Mouse (Mus musculus): ENCODE measurements around the gene Osbpl2. TPM values are rescaled to one million over a fixed set of nuclear protein-coding genes. Genes with fewer than 3 reads are reported as not detected.

Osbpl2 gene
- polyA plus RNA-seq (2016; fragmentation: Nextera tagmentation; extraction: Ambion mirVana) = 51.8 and 52.5 TPM in 2 replicates

DNA sequence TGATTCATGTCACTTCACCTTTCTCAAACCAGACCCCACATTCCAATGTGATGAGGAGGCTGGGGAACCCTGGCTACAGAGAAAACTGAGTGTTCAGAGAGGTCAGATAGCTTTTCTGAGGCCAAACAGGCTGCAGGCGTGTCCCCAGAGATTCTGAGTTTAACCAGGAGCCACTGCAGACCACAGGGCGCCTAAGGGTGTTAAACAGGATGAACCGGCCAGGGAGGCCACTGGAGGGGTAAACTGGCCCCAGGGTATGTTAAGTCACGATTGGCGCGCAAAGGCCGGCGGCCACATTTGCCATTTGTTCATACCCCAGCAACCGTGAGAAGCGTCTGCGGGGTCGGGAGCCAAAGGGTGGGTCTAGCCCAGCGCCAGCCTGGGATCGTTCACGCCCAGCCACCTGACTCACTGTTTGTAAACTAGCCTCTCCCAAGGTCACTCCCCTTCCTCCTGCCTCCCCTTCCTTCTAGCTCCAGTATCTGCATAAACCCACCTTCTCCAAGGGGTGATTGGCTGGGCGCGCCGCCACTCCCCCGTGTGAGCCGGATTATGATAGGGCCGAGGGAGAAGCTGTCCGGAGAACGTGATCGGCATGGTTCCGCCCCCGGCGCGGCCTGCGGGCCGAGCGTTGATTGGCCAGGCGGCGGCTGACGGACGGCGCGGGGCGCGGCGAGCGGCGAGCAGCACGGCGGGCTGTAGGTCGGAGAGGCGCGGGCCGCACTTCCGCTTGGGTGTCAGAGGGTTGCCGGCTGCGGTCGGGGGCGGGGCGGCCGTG, at the start of gene Osbpl2:
Osbpl2 (plus strand) TSS at position 646 of the 778 bp plus-strand sequence.
- H3K4me1 ChIP-seq = peaks cover 39% of the 10 kb centered on the region
- WGBS = under 1% methylated on average over 55 of the region's 55 CpGs

DNA sequence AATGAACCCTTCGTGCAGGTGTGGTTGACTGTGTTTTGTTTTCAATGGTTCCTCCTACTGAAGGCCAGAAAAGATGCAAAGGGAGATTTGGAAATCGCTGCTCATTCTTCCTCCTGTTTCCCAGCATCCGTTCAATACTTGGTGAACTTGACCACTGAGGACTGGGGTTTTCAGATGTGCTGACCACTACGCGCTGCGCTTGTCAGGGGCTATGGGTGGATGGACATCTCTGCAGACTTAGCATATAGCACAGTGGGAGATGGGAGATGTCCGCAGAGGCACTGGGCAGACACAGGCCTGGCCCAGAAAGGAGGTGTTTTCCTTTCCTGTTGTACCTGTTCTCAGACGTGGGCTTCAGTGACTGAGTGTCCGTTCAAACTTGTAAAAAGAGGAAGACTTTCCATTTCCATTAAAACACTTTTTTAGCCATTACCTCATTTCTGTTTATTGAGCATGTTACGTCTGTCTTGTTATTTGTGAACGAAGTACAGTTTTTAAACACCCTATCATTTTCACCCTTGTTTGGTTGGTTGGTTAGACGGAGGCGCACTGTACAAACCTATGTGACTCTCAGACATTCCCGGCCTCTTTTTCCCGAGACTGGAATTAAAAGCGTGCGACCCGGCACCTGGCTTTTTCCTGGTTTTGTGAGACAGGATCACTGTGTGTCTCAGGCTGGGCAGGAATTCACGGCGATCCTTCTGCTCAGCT, 49.2 kb upstream of the Osbpl2 start:
- H3K27me3 ChIP-seq (replicated peaks) = no peaks in the 10 kb centered on the region
- peak overlapping the region; percentile 91 for H3K4me2 ChIP-seq (replicated peaks)
- peaks cover 23% of the 10 kb centered on the region for H3K36me3 ChIP-seq
- H3K4me3 ChIP-seq = peak overlapping the region; percentile 68
- no peak overlapping the region for H3K27ac ChIP-seq
- WGBS = 35% methylated on average over 20 of the region's 20 CpGs
- H3K9ac ChIP-seq = peak overlapping the region; percentile 68
- H3K4me1 ChIP-seq = peaks cover 10% of the 10 kb centered on the region
- ATAC-seq (ENCODE audit: low FRiP score, low read depth) = peak; percentile 54; the same call in 1 of the 2 replicates
- H3K9me3 ChIP-seq = no peaks in the 10 kb centered on the region

More for the DNA sequence above, at the start of gene Osbpl2:
- Histone ChIP-seq H3K9me3 (peaks cover 2% of the 10 kb centered on the region; the same call in 1 of the 2 replicates), H3K9ac (peak within 1 kb of the TSS; percentile 74), H3K36me3 (peaks cover 7% of the 10 kb centered on the region), H3K27ac (peak within 1 kb of the TSS; percentile 67), H3K27me3 (replicated peaks) (no peaks in the 10 kb centered on the region), H3K4me3 (peak within 1 kb of the TSS; percentile 70), H3K4me2 (replicated peaks) (peak within 1 kb of the TSS; percentile 95)
- ATAC-seq (ENCODE audit: low FRiP score, low read depth) = peak; percentile 96

DNA sequence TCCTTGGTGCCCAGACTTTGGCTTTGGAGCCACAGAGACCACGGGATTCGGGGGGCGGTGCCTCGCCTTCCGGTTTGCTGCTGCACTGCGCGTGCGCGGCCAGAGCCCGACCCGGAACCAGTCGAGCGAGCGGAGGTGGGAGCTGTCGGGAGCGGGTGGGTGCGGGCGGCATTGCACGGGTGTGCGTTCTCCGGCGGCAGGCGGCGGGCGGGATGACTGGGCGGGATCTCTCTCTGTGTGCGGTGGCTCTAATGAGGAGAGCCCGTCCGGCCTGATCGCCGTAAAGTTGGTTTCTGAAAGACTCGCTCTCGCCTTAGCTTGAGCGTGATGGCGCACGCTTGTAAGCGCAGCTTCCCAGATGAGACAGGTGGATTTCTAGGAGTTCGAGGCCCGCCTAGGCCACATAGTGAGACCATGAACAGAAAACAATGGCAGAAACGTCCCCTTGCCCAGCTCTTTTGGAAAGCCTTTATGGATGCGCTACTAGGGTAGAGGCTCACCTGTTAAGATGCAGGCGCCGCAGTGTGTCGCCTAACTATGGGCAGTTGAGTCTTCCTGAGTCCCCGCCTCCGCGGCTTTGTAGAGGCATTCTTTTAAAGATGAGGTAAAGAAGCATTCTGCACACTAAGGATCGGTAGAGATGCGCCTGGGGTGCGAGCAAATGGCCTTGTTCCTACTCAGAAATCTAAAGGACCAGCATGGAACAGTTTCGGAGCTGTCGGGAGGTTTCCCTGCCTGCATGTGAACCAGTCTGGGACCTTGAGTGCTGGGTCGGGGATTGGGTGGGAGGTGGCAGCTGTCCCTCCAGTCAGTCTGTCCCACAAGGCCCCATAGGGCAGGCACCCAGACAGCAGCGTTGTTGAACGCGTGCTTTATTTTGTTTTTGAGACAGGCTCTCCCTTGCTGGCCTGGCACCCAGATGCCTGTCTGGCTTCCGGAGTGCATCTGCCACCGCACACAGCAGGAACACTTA, 48.3 kb upstream of the Osbpl2 start, which contains the start of gene Mtg2:
Mtg2 (plus strand) TSS at position 108 of the 973 bp plus-strand sequence.
- Histone ChIP-seq H3K36me3 (peaks cover 20% of the 10 kb centered on the region), H3K27ac (peak within 1 kb of the TSS; percentile 51; the same call in 1 of the 2 replicates), H3K9me3 (no peaks in the 10 kb centered on the region), H3K4me1 (peaks cover 10% of the 10 kb centered on the region), H3K4me2 (replicated peaks) (peak within 1 kb of the TSS; percentile 91), H3K4me3 (peak within 1 kb of the TSS; percentile 68), H3K27me3 (replicated peaks) (no peaks in the 10 kb centered on the region), H3K9ac (peak within 1 kb of the TSS; percentile 68)
- 6% methylated on average over 58 of the region's 58 CpGs for WGBS
- peak; percentile 97 for ATAC-seq (ENCODE audit: low FRiP score, low read depth)

DNA sequence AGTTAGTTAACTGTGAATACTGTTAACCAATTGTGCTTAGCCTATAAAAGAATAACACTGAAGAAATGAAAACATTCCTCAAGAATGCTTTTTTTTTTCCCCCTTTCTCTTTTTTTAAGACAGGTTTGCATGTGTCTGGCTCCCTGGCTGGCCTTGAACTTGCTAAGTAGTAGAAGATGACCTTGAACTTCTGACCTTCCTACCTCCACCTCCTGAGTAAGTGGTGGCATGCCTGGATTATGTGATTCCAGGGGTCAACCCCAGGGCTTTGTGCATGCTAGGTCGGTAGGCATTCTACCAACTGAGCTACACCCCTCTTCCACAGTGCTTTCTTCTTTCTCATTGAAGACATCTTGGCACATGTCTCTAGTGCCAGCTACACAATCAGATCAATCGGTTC, 47.4 kb upstream of the Osbpl2 start:
- WGBS = 88% methylated on average over 2 of the region's 2 CpGs

DNA sequence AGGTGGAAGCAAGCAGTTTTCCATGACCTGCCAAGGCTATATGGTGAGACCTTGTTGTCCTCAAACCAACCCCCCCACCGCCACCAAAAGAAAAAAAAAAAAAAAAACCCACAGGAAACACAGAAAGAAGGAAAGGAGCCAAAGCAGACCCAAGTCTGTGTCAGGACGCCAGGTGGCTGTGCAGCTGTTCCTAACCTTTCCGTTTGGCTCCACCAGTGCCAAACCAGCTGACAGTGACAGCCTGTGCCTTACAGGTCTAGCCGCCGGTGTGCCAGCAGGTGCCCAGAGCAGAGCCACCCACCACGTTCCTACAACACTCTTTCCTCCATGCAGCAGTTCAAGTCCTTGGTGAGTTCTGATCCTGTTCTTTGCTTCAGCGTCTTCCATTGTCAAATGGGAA, 46.2 kb upstream of the Osbpl2 start:
- H3K27me3 ChIP-seq (replicated peaks) = no peaks in the 10 kb centered on the region
- no peak overlapping the region for H3K9ac ChIP-seq
- peaks cover 10% of the 10 kb centered on the region for H3K4me1 ChIP-seq
- WGBS = 93% methylated on average over 7 of the region's 7 CpGs
- peaks cover 19% of the 10 kb centered on the region for H3K36me3 ChIP-seq
- no peak for ATAC-seq (ENCODE audit: low FRiP score, low read depth)
- H3K27ac ChIP-seq = no peak overlapping the region
- H3K4me3 ChIP-seq = no peak overlapping the region
- H3K9me3 ChIP-seq = no peaks in the 10 kb centered on the region
- H3K4me2 ChIP-seq (replicated peaks) = no peak overlapping the region

More for the DNA sequence above, 47.4 kb upstream of the Osbpl2 start:
- H3K27ac ChIP-seq = no peak overlapping the region
- no peaks in the 10 kb centered on the region for H3K9me3 ChIP-seq
- ATAC-seq (ENCODE audit: low FRiP score, low read depth) = no peak
- peaks cover 10% of the 10 kb centered on the region for H3K4me1 ChIP-seq
- H3K27me3 ChIP-seq (replicated peaks) = no peaks in the 10 kb centered on the region
- no peak overlapping the region for H3K9ac ChIP-seq
- no peak overlapping the region for H3K4me2 ChIP-seq (replicated peaks)
- H3K36me3 ChIP-seq = peaks cover 20% of the 10 kb centered on the region
- H3K4me3 ChIP-seq = no peak overlapping the region

DNA sequence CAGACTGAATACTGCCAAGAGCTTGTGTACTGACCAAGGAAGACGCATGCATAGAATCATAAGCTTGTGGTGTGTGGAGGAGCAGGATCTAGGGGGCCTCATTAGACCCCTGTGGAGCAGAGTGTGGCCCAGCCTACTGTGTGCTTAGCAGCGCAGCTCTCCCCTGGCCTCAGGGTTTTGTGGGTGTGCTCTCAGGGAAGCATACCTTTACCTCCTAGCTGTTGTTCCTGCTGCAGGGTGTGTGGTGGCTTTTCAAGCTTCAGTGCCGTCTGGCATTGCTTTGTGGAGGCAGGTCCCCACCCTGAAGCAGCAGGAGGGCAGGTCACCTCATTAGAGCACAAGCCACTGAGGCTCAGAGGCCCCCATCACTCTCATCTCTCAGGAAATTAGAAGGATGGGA, 41.5 kb upstream of the Osbpl2 start:
- ATAC-seq (ENCODE audit: low FRiP score, low read depth) = no peak
- no peaks in the 10 kb centered on the region for H3K4me1 ChIP-seq
- no peak overlapping the region for H3K4me3 ChIP-seq
- no peak overlapping the region for H3K27ac ChIP-seq
- H3K4me2 ChIP-seq (replicated peaks) = no peak overlapping the region
- peaks cover 17% of the 10 kb centered on the region; the same call in 1 of the 2 replicates for H3K36me3 ChIP-seq
- 70% methylated on average over 3 of the region's 3 CpGs for WGBS
- no peak overlapping the region for H3K9ac ChIP-seq
- no peaks in the 10 kb centered on the region for H3K27me3 ChIP-seq (replicated peaks)
- H3K9me3 ChIP-seq = no peaks in the 10 kb centered on the region

DNA sequence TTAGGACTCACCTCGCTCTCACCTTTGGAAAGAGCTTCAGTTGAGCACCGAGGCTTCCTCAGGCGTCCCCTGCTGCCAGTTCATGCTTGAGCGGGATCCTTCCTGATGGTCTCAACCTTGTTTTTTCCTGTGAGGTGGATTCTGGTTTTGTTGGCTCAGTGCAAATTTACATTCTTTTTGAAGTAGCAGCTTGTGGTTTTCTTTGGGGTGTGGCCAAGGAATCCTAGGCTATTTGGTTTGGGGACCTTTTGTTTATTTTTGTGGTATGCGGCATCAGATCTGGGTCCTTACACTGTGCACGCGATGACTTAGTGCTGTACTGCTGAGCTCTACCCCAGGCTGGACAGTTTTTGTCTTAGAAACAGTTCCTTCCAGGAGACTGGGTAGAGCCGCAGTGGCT, 38.4 kb upstream of the Osbpl2 start:
- no peak for ATAC-seq (ENCODE audit: low FRiP score, low read depth)
- WGBS = 92% methylated on average over 8 of the region's 8 CpGs
- peaks cover 26% of the 10 kb centered on the region for H3K36me3 ChIP-seq

DNA sequence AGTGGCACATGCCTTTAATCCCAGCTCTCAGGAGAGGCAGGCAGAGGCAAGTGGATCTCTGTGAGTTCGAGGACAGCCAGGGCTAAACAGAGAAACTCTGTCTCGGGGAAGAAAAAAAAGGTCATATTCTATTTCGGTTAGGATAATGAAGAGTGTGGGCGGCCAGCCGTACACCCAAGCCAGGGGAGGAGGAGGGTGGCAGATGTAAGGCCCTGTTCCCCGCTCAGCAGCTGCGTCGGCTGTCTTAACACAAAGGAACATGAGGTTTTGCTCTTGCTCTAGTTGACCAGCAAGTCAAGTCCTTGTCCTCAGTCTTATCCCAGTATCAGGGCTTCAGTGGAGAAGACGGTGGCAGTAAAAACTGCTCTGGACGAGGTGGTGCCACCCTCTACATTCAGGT, 36.0 kb upstream of the Osbpl2 start:
- Histone ChIP-seq H3K4me2 (replicated peaks) (no peak overlapping the region), H3K36me3 (peaks cover 23% of the 10 kb centered on the region), H3K27me3 (replicated peaks) (no peaks in the 10 kb centered on the region), H3K4me1 (no peaks in the 10 kb centered on the region), H3K9ac (no peak overlapping the region), H3K27ac (no peak overlapping the region), H3K4me3 (no peak overlapping the region), H3K9me3 (no peaks in the 10 kb centered on the region)
- 90% methylated on average over 10 of the region's 10 CpGs for WGBS
- ATAC-seq (ENCODE audit: low FRiP score, low read depth) = no peak

More for the DNA sequence above, 38.4 kb upstream of the Osbpl2 start:
- H3K4me3 ChIP-seq = no peak overlapping the region
- no peaks in the 10 kb centered on the region for H3K27me3 ChIP-seq (replicated peaks)
- no peak overlapping the region for H3K9ac ChIP-seq
- no peak overlapping the region for H3K4me2 ChIP-seq (replicated peaks)
- H3K27ac ChIP-seq = no peak overlapping the region
- H3K4me1 ChIP-seq = no peaks in the 10 kb centered on the region
- no peaks in the 10 kb centered on the region for H3K9me3 ChIP-seq

DNA sequence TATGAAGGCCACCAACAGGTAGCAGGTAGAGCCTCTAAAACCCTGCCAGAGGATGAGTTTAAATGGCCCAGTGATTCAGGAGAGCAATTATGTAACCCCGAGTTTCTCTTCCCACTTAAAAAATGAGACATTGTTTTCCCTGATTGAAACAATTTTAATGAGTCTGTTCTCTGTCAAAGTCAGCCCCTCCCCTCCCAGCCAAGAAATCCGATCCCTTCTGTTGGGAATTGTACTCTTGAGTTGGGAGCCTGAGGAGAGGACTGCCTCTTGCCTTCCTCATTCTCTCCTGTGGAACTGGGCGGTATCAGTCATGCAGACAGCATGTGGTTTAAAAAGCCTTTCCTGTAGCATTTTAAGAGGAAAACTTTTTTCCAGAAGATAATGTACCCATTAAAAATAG, 34.5 kb upstream of the Osbpl2 start:
- Histone ChIP-seq H3K36me3 (peaks cover 23% of the 10 kb centered on the region), H3K9ac (no peak overlapping the region), H3K27me3 (replicated peaks) (no peaks in the 10 kb centered on the region), H3K4me1 (no peaks in the 10 kb centered on the region), H3K27ac (no peak overlapping the region), H3K4me2 (replicated peaks) (no peak overlapping the region), H3K4me3 (no peak overlapping the region), H3K9me3 (no peaks in the 10 kb centered on the region)
- no peak for ATAC-seq (ENCODE audit: low FRiP score, low read depth)
- 49% methylated on average over 3 of the region's 3 CpGs for WGBS

DNA sequence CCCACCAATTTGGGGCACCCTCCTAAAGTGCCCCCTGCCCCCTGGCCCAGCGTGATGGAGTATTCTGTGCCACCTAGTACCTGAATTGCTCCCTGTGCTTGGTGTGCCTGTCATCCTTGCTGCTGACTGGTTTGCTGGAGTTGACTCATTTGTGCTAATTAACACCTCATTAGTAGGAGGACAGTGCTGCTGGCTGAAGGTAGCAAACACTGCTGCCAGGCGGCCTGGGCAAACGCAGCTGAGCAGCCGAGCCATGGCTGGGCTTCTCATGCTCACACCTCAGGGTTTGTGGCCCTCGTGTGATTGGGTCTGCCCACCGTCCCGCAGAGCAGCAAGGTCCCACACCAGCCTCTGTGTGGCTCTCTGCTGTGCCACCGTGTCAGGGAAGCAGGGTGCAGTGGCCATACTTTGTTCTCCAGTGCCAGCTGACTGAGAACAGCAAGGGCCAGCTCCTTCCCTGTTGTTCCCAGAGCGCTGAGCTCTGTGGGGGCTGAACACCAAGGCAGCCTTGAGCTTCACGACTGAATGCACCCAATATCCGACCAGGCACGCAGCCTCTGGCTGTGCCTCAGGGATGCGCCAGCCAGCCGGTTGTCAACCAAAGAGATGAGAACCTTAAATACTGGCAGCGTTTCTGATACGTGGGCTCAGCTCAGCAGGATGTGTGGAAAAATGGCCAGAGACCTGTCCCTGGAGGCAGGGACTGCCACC, 33.0 kb upstream of the Osbpl2 start:
- Histone ChIP-seq H3K27ac (no peak overlapping the region), H3K9me3 (no peaks in the 10 kb centered on the region), H3K9ac (no peak overlapping the region), H3K4me2 (replicated peaks) (no peak overlapping the region), H3K27me3 (replicated peaks) (no peaks in the 10 kb centered on the region), H3K4me1 (no peaks in the 10 kb centered on the region), H3K36me3 (peaks cover 23% of the 10 kb centered on the region), H3K4me3 (no peak overlapping the region)
- 71% methylated on average over 16 of the region's 16 CpGs for WGBS
- no peak for ATAC-seq (ENCODE audit: low FRiP score, low read depth)

DNA sequence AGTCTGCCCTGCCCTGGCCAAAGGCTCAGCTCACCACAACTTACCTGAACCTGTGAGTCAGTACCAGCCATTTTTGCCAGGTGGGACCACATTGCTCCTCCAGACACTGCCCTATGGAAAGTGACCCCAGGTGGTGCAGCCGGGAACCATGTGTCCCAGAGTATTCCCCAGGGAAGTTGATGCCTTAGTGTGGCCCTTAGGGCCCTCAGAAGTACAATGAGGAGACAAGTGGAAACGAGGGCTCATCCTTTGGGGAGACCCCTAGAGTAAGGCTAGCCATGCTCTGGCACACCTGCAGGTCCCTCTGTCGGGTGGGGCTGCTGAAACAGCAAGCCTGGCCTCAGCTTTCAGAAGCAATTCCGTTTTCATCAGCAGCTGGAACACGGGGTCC, 32.5 kb upstream of the Osbpl2 start:
- H3K9ac ChIP-seq = no peak overlapping the region
- ATAC-seq (ENCODE audit: low FRiP score, low read depth) = no peak

More for the DNA sequence above, 32.5 kb upstream of the Osbpl2 start:
- no peaks in the 10 kb centered on the region for H3K27me3 ChIP-seq (replicated peaks)
- no peak overlapping the region for H3K4me2 ChIP-seq (replicated peaks)
- H3K4me1 ChIP-seq = no peaks in the 10 kb centered on the region
- no peak overlapping the region for H3K4me3 ChIP-seq
- 76% methylated on average over 5 of the region's 5 CpGs for WGBS
- no peak overlapping the region for H3K27ac ChIP-seq
- peaks cover 23% of the 10 kb centered on the region for H3K36me3 ChIP-seq
- H3K9me3 ChIP-seq = no peaks in the 10 kb centered on the region

Measured in neural tube, embryonic 12.5 days (tissue).